Mouse (Mus musculus): Measurements from ENCODE around the gene Slc25a51.

The Slc25a51 gene

GRCm38 (mm10) chr4:45423406-45423805 lies 14.8 kb upstream of the Slc25a51 start:
- DNase-seq (ENCODE audit: low spot score): no peak

- no peak for DNase-seq (ENCODE audit: low spot score)
Measured at GRCm38 (mm10) chr4:45422640-45423039, 14.1 kb upstream of the Slc25a51 start.

GRCm38 (mm10) chr4:45421519-45422260 lies 13.1 kb upstream of the Slc25a51 start:
- DNase-seq (ENCODE audit: low spot score): no peak

GRCm38 (mm10) chr4:45420733-45421132 lies 12.2 kb upstream of the Slc25a51 start:
- no peak for DNase-seq (ENCODE audit: low spot score)

GRCm38 (mm10) chr4:45419051-45419450 lies 10.5 kb upstream of the Slc25a51 start:
- DNase-seq (ENCODE audit: low spot score): no peak

GRCm38 (mm10) chr4:45418229-45418950 lies 9.8 kb upstream of the Slc25a51 start:
- peak; percentile 86 for DNase-seq (ENCODE audit: low spot score)

GRCm38 (mm10) chr4:45416314-45416713 lies 7.7 kb upstream of the Slc25a51 start:
- DNase-seq (ENCODE audit: low spot score): no peak

- DNase-seq (ENCODE audit: low spot score): no peak
Measured at GRCm38 (mm10) chr4:45413674-45414338, 5.2 kb upstream of the Slc25a51 start.

GRCm38 (mm10) chr4:45412433-45413192 lies 4.0 kb upstream of the Slc25a51 start:
- no peak for DNase-seq (ENCODE audit: low spot score)

- DNase-seq (ENCODE audit: low spot score): no peak
Measured at GRCm38 (mm10) chr4:45411181-45411790, 2.7 kb upstream of the Slc25a51 start.

GRCm38 (mm10) chr4:45409270-45409669 lies 704 bp upstream of the Slc25a51 start:
- peak; percentile 66 for DNase-seq (ENCODE audit: low spot score)

GRCm38 (mm10) chr4:45407703-45408334 lies 747 bp downstream of the Slc25a51 start:
- DNase-seq (ENCODE audit: low spot score): peak; percentile 49

GRCm38 (mm10) chr4:45407001-45407702 lies 1.4 kb downstream of the Slc25a51 start:
- DNase-seq (ENCODE audit: low spot score): no peak

- no peak for DNase-seq (ENCODE audit: low spot score)
Measured at GRCm38 (mm10) chr4:45406397-45406796, 2.2 kb downstream of the Slc25a51 start.

GRCm38 (mm10) chr4:45405315-45405714 lies 3.3 kb downstream of the Slc25a51 start:
- DNase-seq (ENCODE audit: low spot score): no peak

- DNase-seq (ENCODE audit: low spot score): no peak
Measured at GRCm38 (mm10) chr4:45404086-45404485, 4.5 kb downstream of the Slc25a51 start.

GRCm38 (mm10) chr4:45403499-45403878 lies 5.1 kb downstream of the Slc25a51 start:
- DNase-seq (ENCODE audit: low spot score): no peak

- DNase-seq (ENCODE audit: low spot score): no peak
Measured at GRCm38 (mm10) chr4:45402878-45403498, 5.6 kb downstream of the Slc25a51 start.

GRCm38 (mm10) chr4:45402281-45402680 lies 6.3 kb downstream of the Slc25a51 start:
- no peak for DNase-seq (ENCODE audit: low spot score)

Data from retina, embryonic 14.5 days (tissue).